Mouse (Mus musculus) c-Kit-positive CD71-positive TER-119-positive erythroid progenitor cells, embryonic 14.5 days (primary cell): ENCODE data around the gene Rgl1.
A peak's percentile ranks its signal among the peaks of the same experiment; 100 is the strongest.

Experiments
- DNase-seq: peaks from one replicate; pipeline ENCODE4 v3.0.0-alpha.2; 2013; ENCODE audit warnings: low spot score

Rgl1 gene

DNA sequence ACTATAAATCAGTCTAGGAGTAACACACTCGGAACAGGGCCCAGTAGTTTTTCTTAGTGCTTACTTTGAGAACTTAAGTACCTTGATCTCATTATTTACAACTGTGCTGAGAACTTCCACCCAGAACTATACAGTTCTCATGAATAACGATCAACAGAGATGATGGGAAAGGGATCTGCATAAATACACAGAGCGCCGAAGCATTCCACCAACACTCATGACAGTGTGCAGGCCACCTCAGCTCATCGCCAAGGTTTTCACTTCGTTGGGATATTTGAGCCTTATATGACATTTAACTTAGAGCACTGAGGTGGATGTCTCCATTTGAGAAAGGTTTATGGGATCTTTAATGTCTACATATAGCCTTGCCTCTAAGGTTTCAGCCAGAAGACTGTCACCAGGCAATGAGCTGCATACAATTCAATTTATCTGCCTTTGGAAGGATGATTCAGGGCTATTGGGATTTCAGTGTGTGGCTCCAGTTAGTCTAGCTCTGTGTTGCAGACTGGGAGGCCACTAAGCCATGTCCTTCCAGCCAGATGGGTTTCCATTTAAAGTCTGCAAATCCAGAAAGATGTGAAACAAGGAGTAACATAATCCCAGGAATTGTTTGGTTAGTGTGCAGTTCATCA lies 223.3 kb downstream of the Rgl1 start:
- DNase-seq: no peak

DNA sequence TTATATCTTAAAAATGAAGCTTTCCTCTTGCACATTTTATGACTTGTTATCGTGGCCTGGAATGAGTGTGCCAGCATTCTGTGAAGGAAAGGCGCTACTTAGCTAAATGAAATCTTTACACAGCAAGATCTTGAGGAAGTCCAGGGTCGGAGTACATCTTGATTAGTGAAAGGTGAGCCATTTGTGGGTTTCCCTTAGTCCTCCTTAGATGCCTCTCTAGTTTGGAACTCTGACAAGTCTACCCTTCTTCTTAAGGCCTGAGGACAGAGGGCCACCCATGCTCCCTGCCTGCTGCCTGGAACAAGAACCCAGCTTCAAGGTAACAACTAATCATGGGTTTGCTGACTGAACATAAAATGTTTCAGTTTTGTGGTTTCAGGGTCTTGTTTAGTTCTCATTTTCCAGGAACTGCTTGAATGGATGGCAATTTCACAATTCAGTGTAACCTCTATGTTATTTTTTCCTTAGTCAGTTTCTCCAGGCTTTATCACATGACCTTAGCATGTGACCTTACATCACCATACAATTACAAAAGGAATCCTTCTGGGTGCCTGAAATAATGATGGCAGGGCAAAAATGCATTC lies 225.8 kb downstream of the Rgl1 start:
- DNase-seq: no peak

DNA sequence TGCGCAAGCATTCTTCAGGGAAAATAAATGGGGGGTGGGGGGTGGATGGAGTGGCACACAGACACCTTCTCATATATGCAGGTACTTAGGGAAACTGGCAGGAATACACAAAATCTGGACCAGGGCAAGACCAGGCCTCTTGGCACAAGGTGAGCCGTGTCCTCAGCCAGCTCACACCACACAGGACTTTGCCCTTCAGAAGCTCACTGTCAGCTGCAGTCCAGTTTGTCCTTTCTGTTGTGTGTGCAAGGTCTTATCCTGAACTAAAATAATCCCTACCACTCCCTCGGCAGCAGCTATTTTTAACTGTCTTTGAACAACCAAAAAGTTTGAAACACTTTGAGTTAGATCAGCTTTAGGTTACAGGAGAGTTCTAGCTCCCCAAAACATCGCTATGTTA lies 227.3 kb downstream of the Rgl1 start:
- no peak for DNase-seq

DNA sequence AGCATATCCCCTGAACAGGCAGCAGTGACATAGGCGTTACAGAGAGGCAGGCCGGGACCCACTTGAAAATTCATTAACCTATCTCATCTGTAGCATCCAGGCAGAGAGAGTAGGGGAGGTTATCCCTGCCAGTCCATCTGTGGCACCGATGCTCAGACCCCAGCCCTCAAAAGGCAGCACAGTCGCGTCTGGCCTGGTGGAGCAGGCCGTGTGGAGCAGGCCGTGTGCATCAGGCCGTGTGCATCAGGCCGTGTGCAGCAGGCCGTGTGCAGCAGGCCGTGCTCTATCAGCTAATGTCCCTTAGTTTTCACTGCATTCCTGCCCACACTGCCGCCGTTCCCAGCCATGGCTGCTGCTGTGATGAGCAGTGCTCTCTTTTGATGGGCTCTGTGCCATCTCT lies 229.0 kb downstream of the Rgl1 start:
- no peak for DNase-seq

DNA sequence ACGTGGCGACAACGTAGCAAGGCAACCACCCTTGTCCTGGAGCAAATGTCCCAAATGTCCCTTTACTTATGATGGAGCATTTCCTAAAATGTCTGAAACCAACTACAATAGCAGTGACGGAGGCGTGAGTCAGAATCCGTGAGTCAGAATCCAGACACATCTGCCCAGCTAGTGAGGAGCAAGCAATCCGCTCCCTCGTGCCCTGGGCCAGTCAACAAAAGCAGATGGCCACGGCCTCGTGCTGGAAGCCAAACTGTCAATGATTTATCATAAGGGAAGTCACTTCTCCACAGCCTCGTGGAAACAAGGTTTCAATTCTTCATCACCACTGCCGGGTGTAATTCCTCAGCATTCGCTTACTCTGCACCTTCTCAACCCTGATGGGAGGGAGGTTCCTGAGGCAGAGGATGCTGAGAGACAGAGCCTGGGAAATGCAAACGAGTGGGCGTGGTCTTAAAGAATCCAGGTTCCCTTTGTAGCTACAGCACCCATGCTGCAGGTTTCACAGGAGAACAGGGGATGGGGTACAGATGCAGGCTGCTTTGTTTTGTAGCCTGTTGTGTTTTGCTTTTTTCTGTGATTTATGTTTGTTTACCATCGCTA lies 229.6 kb downstream of the Rgl1 start:
- DNase-seq: no peak

DNA sequence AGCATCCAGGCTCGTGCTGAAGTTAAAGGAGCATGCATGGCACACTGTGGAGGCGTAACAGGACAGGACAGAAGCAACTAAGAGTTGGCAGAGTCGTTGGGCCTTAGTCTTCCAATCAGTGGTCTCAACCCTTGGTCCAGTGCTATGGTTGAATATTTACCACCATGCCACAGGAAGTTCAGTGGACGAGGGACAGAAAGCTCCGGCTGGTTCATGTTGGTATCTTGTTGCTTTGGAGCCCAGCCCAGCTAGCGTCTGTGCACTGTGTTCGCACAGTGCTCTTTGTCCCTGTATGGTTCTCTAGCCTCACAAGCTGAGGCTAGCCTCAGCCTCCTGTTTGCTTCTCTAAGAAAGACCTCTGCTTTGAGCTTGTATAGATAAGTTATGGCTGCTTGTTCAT lies 231.6 kb downstream of the Rgl1 start:
- no peak for DNase-seq

DNA sequence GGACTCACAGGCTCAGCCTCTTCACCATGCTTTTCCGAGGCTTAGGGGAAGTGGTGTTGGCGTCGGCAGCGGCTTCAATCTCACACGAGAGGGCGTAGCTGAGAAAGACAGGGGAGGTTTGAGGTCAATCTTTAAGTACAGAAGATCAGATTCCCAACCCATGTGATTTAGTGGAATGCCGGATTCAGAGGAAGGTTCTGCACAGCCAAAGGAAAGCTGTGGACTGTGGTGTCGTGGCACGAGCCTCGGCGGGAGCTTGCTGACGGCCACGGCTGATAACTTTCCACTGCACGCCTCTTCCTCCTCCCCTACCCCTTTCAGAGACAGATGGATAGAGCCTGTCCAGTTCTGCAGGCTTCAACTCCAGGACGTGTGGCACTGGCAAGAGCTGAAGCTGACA lies 234.7 kb downstream of the Rgl1 start:
- no peak for DNase-seq

DNA sequence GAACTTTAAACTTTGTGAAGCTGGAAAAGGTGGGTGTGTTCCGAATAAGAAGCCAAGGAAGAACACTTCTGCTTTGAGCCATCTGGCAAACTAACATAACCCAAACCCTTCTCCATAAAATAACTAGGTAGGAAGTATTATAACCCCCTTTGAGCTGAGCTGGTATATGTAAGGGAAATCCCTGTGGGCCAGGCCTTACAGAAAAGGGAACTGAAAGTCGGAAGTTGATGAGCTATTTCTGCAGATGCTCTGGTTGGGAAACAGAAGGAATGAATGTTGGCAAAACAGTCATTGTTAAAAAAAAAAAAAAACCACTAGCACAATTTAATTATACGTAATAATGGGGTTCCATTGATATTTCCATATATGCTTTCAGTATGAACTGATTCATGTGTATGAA lies 237.4 kb downstream of the Rgl1 start:
- no peak for DNase-seq

DNA sequence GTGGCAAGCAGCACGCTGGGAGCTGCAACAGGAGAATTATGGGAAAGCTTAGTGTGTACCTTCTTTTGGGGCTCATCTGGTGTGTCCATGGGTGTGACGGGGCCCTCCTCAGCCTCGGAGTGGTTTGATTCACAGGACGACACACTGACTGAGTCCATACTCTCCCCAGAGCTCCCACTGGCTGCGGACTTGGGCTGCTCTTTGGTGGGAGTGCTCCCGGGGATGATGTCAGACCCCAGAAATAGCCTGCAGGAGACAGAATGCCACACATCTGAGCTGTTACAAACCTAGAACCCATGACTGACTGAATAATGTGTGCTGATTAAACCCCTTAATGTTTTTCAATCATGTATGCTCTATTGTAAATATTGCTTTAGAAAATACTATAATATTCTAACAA lies 237.9 kb downstream of the Rgl1 start:
- DNase-seq: no peak

DNA sequence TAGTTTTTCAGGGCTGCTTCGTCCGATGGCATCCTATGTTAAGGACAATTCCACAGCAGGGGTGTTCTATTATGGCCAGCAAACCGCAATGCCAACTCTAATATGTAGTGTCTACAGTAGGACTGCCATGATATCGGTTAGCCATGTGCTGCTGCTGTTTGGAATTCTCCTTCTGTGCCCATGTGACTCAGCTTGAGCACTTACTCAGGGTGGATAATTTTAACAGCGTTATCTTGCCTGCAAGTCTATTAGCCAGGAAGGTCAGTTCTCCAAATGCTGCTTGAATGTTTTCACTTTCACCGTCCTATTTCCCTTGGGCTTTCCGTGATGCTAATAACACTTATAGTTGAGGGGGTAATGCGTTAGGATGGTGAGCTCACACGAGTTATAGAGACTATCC lies 240.0 kb downstream of the Rgl1 start:
- no peak for DNase-seq

DNA sequence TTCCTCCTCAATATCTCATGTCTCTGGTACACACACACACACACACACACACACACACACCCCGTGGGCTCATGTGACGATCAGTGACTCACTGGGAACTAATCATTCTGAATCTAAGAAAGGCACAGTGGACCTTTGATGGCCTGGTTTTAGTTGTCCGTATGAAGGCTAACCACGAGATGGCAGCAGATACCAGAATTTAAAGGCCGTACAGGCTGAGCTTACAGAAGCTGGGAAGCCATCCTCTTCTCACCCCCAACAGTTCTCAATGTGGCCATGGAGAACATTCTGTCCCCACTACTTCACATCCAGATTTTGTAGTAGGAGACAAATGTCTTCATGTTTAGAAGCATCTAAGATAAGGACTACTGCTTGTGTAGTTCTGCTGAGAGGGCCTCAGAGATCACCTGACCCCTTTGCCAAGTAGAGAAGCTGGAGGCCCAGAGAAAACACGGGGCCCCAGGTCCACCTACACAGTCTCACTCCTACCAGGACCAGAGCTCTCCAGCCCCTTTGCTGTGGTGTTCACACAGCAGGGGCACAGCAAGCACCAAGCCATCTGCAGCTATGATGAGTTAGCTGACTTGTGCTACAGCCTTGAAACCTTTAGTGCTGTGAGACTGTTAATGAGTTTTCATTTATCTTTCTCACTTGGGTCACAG lies 241.0 kb downstream of the Rgl1 start:
- DNase-seq: peak; percentile 57

DNA sequence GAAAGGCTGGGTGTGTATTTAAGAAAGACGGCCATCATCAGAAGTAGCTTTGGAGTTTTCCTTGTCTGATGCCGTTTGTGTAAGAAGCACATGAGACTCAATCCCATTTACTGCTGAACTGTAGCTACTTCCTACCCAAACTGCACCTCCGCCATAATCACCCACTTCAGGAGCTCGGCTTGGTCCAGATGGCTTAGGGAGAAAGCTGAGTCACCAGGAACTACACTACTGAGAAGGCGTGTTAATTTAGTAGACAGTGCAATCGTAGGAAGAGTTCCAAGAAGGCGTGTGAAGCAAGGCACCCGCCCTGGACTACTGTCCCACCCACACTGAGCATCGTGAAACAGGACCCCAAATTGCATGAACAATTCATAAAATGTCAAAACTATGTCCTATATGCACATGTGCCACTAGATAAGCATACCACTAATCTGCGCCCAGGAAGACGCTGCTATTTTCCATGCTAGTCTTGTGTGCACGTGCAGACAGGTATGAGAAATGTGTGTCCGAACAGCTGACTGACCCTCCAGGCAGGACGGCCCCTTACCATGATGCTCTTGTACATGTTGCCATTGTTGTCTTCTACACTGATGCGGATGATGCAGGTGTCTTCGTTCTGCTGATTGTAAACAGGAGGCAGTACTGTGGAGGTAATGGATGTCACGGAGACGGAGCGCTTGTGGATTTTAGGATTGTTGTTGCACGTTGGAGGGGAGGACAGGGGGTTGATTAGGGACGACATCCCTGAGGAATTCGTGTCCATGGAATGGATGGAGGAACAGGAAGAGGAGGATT lies 241.9 kb downstream of the Rgl1 start:
- no peak for DNase-seq

DNA sequence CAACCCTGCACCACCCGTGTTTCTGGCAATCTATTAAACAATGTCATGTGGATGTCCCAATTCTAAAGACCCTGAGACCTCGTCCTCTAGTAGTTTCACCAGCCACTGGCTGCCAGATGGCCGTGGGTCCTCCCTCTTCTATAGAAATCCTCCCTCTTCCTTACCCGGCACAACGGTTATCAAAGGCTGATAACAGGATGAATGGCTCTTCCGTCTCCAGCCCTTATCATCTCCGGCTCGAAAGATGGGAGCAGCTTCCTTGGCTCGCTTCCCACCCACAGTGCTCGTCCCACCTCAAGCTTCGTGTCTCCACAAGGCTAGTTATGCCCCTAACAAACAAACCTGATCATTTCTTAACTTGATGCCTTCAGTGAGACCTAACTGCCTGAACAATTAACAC lies 242.9 kb downstream of the Rgl1 start:
- no peak for DNase-seq

DNA sequence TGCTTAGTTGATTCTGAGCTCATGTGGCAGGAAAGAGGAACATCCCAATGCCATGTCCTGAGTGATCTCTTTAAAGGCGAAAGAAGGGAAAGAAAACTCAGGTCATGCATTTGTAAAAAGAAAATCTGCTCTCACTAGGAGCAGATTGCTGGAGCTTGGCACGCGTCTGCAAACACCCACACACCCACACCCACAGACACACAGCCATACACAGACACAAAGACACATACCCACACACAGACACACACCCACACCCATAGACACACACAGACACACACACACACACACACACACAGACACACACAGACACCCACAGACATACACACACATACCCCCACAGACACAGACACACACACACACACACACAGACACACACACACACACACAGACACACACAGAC lies 243.9 kb downstream of the Rgl1 start:
- DNase-seq: no peak

DNA sequence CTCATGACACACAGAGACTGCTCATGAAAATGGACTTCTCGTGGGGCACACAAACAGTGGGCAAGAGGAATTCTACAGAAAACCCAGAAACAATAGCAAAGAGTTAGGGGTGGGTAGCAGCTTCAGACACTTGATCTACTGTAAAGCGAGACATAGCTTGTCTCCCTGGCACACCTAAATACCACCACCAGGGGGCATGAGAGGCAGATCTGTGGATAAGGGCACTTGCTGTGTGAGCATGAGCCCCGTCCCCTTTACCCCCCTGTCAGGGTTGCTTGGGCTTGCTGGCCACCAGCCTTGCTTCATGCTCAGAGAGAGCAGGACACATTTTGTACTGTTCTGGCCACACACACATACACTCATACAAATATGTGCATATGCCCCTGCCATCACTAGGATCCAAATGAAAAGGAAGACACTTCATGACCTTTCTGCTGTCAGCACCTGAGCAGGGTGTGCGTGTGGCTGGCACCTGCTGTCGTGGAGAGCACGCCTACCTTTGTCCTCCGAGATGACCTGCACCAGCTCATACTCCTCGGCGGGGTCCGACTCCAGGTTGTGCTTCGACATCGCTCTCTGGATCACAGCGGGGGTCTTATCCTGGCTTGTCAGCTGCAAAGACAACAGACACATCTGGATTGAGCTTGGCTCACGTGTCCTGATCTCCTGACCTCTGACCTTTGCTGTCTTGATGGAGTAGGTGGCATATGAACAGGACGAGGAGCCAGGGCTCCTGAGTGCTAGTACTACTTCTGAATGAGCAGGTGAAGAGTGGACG lies 245.2 kb downstream of the Rgl1 start:
- peak; percentile 15 for DNase-seq

DNA sequence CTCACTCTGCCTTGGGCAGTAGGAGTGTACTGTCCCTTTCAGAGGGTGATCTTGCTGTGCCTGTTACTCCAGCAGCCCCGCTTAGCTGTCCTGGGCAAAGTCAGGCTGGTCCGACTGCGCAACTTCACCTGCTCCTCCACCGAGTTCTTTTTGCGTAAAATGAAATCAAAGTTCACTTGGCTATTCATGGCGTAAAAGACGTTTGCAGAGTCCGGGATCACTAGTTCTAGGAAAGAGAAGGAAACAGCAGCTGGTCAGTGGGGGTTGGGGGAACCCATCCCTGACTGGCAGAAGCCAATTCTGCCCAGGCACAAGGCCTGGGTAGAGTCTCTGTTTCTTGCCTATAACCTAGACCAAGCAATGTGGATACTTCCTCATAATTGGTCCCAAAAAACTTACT lies 247.2 kb downstream of the Rgl1 start:
- no peak for DNase-seq

DNA sequence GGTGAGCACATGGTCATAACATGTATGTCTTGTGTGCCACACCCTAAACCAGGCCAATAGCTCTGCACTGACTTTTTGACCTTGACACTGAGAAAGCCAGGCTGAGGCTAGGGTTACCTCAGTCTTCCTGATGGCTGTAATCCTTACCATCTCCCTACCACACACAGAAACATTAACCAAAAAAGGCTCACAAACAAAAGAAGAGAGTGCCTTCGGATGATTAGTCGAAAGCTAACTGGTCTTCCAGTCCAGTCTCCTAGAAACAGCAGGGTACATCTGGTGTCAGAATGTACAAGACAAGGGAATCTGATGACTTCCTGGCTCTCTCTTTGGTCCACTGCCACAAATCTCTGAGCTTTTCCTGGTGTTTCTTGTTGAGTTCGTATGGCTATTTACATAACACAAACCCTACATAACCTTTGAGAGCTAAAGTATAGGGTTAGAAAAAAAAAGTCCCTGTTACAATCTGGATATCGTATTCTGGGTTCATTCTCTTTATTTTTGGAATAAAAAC lies 249.0 kb downstream of the Rgl1 start:
- DNase-seq: no peak

DNA sequence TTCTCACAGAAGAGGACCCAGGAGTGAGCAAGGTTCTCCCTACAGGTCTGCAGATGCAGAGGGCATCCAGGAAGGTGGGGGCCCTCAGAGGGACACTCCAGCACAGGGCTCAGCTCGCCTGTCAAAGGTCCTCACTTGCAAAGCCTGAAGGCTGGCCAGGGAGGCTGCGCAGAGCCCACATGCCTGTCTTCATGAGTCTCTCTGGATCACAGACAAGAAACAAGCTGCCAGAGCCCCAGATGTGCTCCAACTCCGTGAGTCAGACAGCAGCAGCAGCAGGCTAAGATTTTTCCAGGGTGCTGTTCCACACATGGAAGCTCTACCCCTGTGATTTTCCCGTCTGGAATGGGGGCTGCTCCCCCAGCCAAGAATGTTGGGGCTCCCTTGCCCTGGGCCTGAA lies 251.9 kb downstream of the Rgl1 start:
- DNase-seq: no peak

DNA sequence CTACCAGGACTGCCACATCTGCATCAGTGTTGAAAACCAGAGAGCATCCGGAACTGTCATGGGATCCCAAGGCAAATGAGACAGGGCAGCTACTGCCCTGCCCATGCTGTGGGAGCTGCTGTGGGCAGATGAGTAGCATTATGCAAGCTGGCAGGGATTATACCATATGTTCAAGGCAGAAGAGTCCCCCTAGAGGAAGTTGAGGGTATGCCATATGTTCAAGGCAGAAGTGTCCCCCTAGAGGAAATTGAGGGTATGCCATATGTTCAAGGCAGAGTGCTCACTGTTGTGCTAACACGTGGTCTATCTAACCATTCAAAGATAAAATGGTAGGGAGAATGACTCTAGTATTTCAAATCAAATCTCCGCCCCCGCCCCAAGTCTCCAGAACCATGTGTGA lies 254.9 kb downstream of the Rgl1 start:
- peak; percentile 30 for DNase-seq

DNA sequence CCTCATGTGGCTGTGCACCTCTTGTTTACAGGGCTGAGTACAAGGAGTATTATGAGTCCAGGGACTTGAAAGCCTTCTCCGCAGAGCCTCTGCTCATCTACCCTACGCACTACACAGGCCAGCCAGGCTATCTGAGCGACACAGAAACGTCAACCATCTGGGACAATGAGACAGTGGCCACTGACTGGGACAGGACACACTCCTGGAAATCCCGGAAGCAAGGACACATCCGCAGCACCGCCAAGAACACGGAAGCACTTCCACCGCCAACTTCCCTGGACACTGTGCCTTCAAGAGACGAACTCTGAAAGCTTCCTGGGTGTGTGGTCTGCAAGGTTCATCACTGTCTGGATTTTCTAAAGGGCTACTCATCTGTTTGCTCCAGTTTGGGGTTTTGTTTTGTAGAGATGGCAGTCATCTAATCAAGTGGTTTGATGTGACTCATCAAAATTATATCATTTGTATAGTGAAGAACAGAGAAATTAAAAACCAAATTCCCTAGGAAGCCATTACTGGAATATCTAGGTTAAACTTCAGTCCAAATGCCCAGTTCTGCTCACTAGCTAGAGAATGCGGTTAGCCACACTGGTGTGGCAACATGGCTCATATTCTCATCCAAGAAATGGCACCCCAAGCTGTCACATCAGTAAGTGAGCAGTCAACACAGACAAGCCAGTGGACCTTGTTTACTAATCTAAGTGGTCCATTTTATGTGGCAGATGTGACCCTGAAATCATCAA lies 257.5 kb downstream of the Rgl1 start:
- DNase-seq: no peak

DNA sequence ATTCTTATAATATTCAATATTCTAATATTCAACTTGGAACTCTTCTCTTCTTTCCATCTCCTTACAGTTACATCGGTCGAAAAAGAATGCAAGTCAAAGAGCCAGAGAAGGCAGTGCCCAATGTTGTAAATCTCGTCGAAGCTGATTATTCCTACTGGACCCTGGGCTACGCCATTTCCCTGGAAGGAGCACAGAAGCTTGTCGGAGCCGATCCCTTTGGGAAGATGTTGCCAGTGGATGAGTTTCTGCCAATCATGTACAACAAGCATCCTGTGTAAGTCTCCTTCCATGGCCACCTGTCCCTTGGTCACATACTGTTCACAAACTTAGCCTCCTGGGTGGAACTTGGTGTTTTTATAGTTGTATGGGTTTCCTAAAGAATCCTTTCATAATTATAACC lies 259.4 kb downstream of the Rgl1 start:
- DNase-seq: no peak
